Mouse (Mus musculus): ENCODE measurements around the gene Gm853. TPM values are rescaled to one million over a fixed set of nuclear protein-coding genes. Genes with fewer than 3 reads are reported as not detected.

Gene Gm853
- total RNA-seq, 2 experiments from 2014 or later = 0.16 TPM; not detected in 1

DNA sequence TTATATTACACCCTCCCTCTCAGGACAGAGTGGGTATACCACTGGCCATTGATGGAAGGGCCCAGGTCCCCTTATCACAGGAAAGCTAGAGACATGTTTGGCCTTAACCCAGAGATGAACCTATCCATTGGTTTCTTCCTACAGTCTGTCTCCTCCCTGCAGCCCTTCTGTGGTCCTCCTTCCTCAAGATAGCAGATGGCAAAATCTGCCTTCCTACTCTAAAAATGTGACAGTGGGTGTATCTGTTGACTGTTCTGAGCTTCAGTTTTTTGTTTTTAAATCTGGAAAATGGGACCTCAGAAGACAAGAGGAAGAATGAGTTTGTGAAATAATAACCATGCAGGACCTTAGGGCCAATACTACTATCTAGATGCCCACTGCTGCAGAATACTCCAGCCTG lies 1.9 kb upstream of the Gm853 start:
- intact Hi-C loops (cut with DNase I) = no loop called here
- peak in 1 of 2 experiments; percentile 62 for DNase-seq (ENCODE audit: low spot score in 2 of 2)

DNA sequence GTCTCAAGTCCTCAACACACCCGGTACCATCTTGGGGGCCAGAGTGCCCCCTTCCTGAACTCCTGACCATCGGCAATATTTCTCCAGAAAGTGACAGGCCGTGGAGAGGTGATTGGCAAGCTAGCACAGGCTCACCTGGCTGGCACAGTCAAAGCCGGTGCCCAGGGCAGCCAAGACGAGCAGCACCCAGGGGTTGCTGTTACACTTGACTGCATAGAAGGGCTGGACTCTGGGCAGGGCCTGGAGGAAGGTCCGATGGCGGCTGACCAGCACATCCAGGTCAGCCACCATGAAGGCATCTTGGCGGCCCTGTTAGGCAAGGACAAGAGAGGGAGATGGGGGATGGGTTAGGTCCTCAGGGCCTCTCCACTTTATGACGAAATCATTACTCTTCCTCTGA lies 2.0 kb downstream of the Gm853 start:
- DNase-seq (ENCODE audit: low spot score in 2 of 2) = no peak
- intact Hi-C loops (cut with DNase I) = no loop called here

DNA sequence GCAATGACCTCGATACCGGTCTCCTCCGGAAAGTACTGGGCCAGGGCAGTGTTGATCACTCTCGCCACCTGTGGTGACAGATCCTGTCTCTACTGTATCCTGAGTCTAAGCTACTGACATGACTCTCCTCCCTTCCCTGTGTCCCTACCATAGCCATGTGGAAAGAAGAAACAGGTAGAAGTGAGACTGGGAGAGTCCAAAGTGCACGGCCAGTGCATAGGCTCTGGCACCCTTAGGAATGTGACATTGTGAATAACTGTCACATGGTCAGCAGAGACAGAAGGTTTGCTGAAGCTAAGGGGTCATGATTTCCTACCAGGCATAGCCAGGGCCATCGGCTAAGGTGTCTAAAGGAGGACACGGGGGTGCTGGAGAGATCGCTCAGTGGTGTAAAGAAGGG lies 6.8 kb downstream of the Gm853 start:
- intact Hi-C loops (cut with DNase I) = no loop called here
- DNase-seq (ENCODE audit: low spot score in 2 of 2) = no peak

DNA sequence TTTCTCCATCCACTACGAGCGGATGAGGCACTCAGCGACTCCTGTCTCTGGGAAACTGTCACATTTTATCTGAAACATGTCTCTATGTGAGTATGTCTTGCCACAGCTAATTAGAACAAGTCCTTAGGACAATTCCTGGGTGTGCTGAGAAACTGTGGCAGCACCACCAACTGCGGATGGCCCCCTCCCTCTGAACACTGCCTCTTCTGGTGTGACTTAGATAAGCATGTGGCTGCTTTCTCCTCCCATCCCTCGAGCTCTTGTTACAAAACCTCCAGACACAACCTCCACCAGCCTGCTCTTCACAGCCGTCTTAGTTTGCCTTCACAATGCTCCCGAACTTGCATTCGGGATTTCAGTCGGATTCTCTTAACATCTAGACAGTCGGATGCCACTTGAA lies 8.3 kb downstream of the Gm853 start:
- intact Hi-C loops (cut with DNase I) = no loop called here
- no peak for DNase-seq (ENCODE audit: low spot score in 2 of 2)

DNA sequence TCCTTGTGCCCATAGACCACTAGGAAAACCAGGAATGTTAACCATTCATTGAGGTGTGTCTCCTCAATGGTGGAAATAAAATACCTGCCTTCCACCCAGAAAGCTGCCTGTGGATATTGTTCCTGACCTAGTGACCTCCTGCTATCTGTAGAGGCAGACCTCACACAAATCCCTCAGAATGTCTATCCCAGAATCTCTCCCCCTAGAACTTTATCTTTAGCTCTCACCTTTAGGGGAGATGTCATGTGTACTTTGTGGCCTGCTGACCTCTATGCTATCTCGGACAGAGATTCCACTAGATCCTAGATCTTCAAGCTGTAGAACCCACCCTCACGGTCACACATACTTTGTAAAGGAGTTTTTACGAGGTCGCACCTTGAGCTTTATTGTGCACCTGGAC lies 9.0 kb downstream of the Gm853 start:
- intact Hi-C loops (cut with DNase I) = no loop called here
- DNase-seq (ENCODE audit: low spot score in 2 of 2) = no peak

DNA sequence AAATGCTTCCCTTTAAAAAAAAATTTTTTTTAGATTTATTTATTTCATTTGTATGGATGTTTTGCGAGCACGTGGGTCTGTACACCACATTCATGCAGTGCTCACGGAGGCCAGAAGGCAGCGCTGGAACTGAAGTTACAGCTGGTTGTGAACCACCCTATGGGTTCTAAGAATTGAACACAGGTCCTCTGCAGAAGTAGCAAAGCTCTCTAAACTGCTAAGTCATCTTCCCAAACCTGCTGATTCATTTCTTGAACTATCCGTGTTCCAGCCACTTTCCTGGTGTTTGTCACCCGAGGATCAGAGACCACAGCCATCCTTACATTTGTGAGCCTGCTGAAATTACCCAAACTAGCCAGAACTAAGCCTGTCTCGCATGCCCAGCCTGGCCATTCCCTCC lies 9.8 kb downstream of the Gm853 start:
- intact Hi-C loops (cut with DNase I) = no loop called here
- no peak for DNase-seq (ENCODE audit: low spot score in 2 of 2)

DNA sequence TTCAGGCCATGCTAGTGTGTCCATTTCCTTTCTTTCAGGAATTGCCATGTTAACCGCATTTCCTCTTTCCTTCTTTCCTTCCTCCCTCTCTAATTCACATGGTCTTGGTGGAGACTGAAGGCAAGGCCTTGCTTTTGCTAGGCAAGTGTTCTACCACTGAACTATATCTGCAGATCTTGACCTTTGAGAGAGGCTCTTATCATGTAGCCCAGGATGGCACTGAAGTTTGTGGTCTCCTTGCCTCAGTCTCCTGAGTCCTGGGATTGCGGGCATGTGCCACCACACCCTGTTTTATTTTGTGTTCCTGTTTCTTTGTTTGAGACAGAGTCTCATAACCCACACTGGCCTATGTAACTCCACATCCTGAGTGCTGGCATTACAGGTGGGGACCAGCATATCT lies 10.3 kb downstream of the Gm853 start:
- intact Hi-C loops (cut with DNase I) = no loop called here
- DNase-seq (ENCODE audit: low spot score in 2 of 2) = no peak

DNA sequence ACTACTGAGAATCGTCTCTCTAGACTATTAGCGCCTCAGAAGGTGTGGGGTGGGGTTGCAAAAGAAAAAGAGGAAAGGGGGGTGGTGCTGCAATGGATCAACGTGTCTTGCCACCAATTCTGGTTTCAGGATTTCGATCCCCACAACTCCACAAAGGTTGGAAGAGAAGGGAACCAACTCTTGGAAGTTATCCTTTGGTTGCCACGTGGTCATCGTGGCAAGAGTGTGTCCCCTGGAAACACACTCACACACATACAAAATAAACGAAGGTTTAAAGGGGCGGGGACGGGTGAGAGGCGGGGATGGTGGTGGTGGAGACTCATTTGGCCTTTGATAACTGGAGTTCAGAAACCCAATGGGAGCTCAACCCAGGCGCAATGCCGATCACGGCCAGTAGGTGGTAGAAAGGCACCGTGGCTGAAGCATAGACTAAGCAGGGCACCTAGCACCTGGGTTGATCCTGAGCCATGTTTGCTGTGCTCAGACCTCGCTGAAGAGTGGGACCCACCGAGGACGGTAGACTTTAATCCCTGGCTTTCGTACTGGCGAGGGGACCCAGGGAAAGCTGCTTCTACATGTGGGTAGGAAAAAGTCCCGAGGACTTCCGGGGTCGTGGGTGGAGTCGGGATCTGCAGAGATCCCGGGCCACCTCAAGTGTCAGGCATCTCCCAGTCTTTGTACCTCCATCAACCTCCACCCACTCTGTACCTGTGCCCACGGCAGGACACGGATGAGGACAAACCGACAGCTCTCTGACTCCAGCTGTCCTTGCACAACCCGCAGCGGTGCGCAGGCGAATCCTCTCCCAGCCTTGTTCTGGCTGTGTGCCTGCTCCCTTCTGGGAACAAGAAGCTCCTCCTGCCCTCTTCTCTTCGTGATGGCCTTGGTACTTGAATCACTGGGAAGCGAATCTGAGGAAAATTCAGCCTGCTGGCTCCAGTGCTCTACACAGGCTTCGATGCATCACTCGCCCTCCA lies 23.2 kb downstream of the Gm853 start:
- intact Hi-C loops (cut with DNase I) = loop anchor here (1.0 to 2.0 kb wide), 2 partner anchors 47 to 94 kb away; no protein-coding TSS in a partner anchor
- peak; percentile 85 to 92 for DNase-seq (ENCODE audit: low spot score in 2 of 2)

DNA sequence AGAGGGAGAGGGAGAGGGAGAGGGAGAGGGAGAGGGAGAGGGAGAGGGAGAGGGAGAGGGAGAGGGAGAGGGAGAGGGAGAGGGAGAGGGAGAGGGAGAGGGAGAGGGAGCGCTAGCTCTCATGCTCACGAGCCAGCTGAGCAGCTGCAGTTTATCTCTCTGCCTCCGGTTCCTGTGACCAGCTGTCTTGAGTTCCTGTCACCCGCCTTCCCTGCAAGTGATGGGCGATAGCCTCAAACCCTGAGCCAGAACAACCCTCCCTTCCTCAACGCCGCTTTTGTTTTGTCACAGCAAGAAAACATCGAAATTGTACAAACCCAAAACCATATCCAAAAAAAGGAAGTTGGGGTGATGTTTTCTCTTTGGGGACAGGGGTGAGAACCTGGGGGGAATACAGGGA lies 25.7 kb downstream of the Gm853 start:
- DNase-seq (ENCODE audit: low spot score in 2 of 2) = no peak
- intact Hi-C loops (cut with DNase I) = no loop called here

DNA sequence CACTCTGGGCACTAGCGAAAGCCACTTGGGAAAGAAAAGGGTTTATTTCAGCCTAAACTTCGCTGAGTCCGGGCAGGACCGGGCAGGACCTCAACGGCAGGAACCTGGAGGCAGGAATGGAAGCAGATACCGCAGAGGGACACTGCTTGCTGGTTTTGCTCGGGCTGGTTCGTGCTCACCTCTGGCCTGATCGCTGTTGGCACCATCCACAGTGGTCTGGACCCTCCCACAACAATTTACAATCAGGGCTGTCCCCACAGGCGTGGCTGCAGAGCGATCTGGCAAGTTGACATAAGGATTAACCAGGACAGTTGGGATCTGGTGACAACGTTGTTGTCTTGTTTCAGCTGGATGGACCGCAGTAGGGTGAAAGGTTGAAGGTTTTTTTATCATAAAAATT lies 26.3 kb downstream of the Gm853 start:
- DNase-seq (ENCODE audit: low spot score in 2 of 2) = no peak
- intact Hi-C loops (cut with DNase I) = no loop called here

DNA sequence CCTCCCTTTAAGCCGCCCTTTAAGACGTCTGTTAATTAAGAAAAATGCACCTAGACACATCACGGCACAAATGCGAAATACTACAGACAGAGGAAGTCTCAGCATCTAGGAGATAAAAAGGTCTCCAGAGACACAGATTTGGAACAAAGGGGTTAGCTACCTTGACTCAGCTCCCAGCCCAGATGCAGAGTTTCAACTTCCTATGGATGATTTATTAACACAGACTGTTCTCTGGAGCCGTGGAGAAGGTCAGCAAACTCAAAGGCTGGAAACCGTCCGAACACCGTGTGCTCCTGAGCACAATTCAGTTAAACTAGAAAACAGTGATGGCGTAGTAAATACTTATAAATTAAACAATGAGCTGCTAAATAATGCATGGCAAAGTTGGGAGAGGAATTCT lies 29.9 kb downstream of the Gm853 start:
- intact Hi-C loops (cut with DNase I) = no loop called here
- DNase-seq (ENCODE audit: low spot score in 2 of 2) = no peak

DNA sequence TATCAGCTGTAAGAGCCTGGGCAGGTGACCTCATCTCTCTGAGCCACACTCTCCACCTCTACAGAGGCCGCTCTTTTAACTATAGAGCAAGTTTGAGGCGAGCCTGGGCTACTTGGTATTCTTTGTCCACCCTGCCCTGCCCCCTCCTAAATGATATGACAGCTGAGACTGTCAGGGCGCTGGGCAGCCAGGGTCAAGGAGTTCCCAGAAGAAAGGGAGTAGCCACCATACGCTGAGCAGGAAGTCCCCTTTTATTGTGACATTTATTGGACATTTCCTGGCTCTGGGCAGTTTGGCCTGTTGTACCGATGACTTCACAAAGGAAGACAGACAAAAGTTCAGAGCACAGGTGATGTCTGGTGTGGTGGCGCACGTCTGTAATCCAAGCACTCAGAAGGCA lies 32.6 kb downstream of the Gm853 start:
- intact Hi-C loops (cut with DNase I) = loop anchor here (1.0 to 2.0 kb wide), 3 partner anchors 49 to 231 kb away; no protein-coding TSS in a partner anchor
- DNase-seq (ENCODE audit: low spot score in 2 of 2) = no peak

DNA sequence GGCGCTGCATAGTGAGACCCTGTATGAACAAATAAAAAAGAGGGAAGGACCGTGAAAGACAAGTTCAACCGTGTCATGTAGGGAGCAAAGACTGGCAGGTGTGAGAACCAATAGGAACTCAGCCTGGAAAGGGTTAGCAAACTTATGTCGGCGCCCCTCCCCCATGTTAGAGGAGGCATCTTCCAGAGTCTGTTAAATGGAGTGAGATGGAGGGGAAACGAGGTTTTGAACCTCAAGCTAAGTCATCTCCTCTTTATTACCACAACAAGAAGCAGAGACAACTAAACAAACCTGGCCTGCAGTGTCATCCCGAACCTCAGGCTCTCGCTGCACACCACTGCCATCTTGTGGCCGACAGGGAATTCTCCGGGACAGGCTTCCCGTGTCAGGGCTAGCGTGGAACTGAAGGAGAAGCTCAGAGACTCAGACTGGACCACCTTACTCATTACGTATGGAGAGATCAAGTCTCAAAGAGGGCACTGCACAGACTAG lies 33.3 kb downstream of the Gm853 start:
- intact Hi-C loops (cut with DNase I) = loop anchor here (1.0 to 2.0 kb wide), 3 partner anchors 48 to 230 kb away; no protein-coding TSS in a partner anchor
- peak; percentile 79 to 90 for DNase-seq (ENCODE audit: low spot score in 2 of 2)

DNA sequence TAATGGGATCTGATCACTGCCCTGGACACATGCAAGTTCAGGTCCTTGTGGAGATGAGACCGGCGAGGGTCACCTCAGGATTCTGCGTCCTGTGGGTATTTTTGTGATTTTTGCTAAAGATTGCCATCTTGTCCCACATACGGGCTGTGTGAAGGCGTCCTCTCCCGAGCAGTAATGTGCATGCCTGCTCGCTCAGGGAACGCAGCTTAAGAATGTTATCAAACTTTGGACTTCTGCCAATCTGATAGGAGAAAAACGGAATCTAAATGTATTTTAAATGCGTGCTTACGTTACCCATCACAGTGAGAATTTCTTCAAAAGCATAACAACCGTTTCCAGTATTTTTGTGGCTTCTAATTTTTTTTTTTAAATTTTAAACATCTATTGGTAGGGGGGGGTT lies 35.3 kb downstream of the Gm853 start:
- intact Hi-C loops (cut with DNase I) = no loop called here
- DNase-seq (ENCODE audit: low spot score in 2 of 2) = no peak

DNA sequence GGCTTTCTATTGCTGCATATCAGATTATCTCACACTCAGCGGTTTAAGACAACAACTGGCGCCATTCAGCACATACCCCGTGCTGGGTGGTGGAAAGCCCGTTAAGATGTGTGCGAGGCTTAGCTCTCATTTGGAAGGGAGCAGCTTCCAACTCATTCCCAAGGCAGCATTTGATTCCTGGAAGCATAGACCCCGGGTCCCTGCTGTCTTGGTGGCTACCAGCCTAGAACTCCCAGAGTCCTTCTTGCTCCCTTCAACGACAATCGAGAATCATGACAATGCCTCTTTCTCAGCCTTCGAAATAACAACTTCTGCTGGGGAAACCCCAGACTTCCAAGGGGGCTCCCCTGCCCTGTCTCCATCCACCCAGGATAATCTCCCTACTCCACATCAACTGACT lies 35.8 kb downstream of the Gm853 start:
- intact Hi-C loops (cut with DNase I) = no loop called here
- DNase-seq (ENCODE audit: low spot score in 2 of 2) = no peak

DNA sequence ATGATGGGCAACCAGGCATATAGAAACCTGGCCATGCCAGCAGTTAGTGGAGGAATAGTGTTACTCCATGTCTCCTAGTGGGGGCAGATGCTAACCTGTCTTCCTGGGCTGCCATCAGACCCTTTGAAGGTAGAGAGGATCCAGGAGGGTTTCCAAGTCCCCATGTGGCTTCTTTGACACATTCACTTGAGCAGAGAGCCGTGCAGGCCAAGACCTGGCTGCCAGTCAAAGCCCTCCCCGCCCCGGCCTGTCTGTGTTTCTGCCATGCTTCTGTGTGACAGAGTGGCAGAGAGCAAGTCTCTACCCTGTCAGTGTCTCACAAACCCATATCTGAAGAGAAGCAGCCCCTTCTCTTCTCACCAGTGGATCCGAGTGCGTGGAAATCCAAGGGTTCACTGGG lies 38.3 kb downstream of the Gm853 start:
- intact Hi-C loops (cut with DNase I) = no loop called here
- no peak for DNase-seq (ENCODE audit: low spot score in 2 of 2)

DNA sequence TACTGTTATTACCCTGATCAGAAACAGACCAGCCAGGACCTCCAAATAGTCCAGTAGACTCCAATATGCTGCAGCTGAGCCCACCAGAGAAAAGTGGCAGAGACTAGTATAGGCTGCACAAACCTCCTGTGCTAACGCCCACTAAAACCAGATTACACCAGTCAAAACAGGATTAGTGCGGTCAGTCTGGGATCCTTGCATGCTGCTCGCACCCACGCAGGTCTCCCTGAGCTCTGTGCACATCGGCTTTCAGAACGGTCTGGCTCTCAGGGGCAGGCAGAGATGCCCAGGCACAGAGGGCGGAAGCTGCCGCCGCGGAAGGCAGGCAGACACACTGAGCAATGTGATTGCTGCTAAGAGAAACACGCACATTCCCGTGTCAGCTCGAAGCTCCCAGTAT lies 39.2 kb downstream of the Gm853 start:
- DNase-seq (ENCODE audit: low spot score in 2 of 2) = no peak
- intact Hi-C loops (cut with DNase I) = no loop called here

DNA sequence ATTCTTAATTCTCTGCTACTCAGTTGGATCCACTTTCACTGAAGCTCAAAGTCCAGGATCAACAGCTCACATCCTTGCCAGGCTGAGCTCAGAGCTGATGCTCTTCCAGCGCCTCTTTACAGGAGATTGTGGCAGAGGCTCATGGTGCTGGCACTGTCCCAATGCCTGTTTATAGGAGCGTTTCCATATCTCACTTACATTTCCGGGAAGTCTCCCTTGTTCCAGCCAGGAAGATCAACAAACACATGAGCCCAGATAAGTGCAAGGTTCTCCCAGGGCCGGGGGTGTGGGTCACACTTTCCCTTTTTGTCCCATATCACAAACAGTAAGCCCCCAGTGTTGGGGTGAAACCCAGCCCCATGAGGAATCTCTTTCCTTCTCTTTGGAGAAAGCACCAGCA lies 40.3 kb downstream of the Gm853 start:
- DNase-seq (ENCODE audit: low spot score in 2 of 2) = no peak
- intact Hi-C loops (cut with DNase I) = no loop called here

DNA sequence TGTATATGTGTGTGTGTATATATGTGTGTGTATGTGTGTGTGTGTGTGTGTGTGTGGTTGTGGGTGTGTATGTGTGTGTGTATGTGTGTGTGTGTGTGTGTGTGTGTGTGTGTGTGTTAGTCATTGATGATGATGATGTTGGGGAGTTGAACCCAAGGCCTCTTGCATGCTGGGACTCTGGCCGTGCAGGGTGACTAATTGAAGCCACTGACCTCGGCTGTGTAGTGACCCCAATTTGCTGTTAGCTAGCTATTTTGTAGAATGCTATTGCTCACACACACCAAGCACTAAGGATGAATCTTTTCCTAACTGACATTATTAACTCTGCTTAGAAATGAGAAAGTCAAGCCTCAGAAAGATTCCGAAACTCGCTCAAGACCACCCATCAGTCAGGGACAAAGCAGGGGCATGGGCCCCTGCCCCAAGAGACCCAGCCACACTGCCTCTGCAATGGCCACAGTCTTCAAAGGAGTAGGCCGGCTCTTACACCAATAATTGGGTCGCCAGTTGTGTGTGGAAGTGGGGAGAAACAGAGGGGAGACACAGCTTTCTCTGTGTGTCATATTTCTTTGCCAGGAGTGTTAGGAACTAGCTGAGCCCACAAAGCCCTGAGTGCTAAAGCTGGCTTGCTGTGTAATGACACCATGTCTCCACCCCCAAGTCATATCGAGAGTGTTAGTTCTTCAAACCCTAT lies 41.1 kb downstream of the Gm853 start:
- no peak for DNase-seq (ENCODE audit: low spot score in 2 of 2)
- intact Hi-C loops (cut with DNase I) = no loop called here

DNA sequence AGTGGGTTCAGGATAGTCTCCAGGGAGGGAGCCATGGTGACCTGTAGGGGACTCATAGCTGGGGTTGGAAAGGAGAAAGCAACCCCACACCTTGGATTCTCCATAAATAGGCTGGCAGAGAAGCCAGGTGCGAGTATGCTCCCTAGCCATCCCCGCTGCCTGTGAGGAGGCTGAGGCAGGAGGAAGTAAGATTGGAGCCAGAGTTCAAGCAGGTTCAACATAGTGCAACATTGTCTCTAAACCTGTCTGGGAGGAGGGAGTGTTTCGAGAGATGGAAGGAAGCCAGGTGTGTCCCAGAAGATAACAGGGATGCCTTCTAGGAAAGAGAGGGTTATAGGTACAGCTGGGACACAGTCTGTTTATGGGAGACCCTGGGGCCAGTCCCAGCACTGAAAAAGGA lies 42.3 kb downstream of the Gm853 start:
- no peak for DNase-seq (ENCODE audit: low spot score in 2 of 2)
- intact Hi-C loops (cut with DNase I) = no loop called here

DNA sequence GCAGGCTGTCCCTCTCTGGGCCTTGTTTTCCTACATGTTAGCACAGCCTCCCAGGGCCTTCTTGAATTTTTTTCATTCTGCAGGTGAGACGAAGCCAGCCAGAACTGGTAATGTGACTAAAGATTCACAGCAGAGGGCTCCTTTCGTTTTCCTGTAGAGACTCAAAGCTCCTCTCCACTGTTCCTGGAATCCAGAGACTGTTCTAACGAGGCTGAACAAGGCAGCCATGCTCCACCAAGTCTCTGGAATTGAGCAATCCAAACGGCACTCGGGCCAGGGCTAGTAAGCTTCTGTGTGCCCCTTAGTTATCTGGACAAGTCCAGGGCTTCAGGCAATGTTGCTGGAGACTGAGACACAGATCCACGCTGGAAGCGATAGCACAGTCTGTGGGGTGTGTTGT lies 44.7 kb downstream of the Gm853 start:
- intact Hi-C loops (cut with DNase I) = no loop called here
- DNase-seq (ENCODE audit: low spot score in 2 of 2) = no peak

All from left cerebral cortex, postnatal 25 days (tissue).